Mouse (Mus musculus) hindbrain, postnatal 0 days (tissue): ENCODE results near the gene Syngr1. TPM values are rescaled to one million over a fixed set of nuclear protein-coding genes. Genes with fewer than 3 reads are reported as not detected.

Experiments used
- ATAC-seq: fragments of 200-750 bp; cut with Nextera tagmentation; 2 replicates; pipeline ENCODE4 v1.8.0; 2017; ENCODE audit warnings: mild to moderate bottlenecking, moderate TSS enrichment, moderate library complexity
- DNase-seq: peaks from one replicate; pipeline ENCODE4 v3.0.0-alpha.2; 2015; ENCODE audit warnings: low spot score
- H3K27ac ChIP-seq: fragments of 300-500 bp; sonication (generic); 2 replicates; pipeline ENCODE4 v1.5.1; 2014; ENCODE audit warnings: mild to moderate bottlenecking
- H3K27me3 ChIP-seq: fragments of 300-500 bp; sonication (generic); 2 replicates; pipeline ENCODE4 v1.6.1; 2014; ENCODE audit warnings: low read length, mixed read lengths; ENCODE audit not compliant: insufficient read depth
- H3K36me3 ChIP-seq: fragments of 300-500 bp; sonication (generic); 2 replicates; pipeline ENCODE4 v1.6.1; 2014; ENCODE audit warnings: low read length, mixed read lengths; ENCODE audit not compliant: insufficient read depth
- H3K4me1 ChIP-seq: fragments of 300-500 bp; sonication (generic); 2 replicates; pipeline ENCODE4 v1.6.1; 2014; ENCODE audit warnings: antibody characterized with exemption, low read length, mixed read lengths; ENCODE audit not compliant: insufficient read depth
- H3K4me2 ChIP-seq: fragments of 300-500 bp; sonication (generic); 2 replicates; pipeline ENCODE4 v1.6.1; 2014; ENCODE audit warnings: low read depth, mild to moderate bottlenecking, low read length, moderate library complexity, mixed read lengths
- H3K4me3 ChIP-seq: fragments of 300-500 bp; sonication (generic); 2 replicates; pipeline ENCODE4 v1.5.1; 2014; ENCODE audit warnings: low read length
- H3K9ac ChIP-seq: fragments of 300-500 bp; sonication (generic); replicated peaks from 2 replicates; pipeline ENCODE4 v1.6.1; 2014; ENCODE audit warnings: mild to moderate bottlenecking, low read length, moderate library complexity, mixed read lengths
- H3K9me3 ChIP-seq: fragments of 300-500 bp; sonication (generic); 2 replicates; pipeline ENCODE4 v1.6.1; 2016; ENCODE audit warnings: low read length, mixed read lengths
- CTCF ChIP-seq: IDR thresholded peaks from 2 replicates; pipeline ENCODE4 v1.5.1; 2016; ENCODE audit warnings: antibody characterized with exemption, control low read depth, low read depth
- WGBS: fragments of 180-500 bp; shearing (Covaris S2); extraction: QIAGEN DNeasy Blood & Tissue Kit; methylation state at CpG from one replicate; pipeline ENCODE4 v1.1.7; 2014; 5-methylcytosine and 5-hydroxymethylcytosine counted together
- polyA plus RNA-seq: library from polyadenylated mRNA; unstranded; fragments of >200 nt; fragmentation: Nextera tagmentation; extraction: Ambion mirVana; gene quantifications from 2 replicates; pipeline ENCODE4 v1.2.1, GENCODE M21; 2015
- total RNA-seq: library from RNA; depleted of rRNA; stranded (reverse); fragments of >200 nt; gene quantifications from 2 replicates; pipeline ENCODE4 v1.2.3, GENCODE M21; 2014

Gene Syngr1
- total and polyA plus RNA-seq, 2 experiments from 2014 or later = 78.6 to 155 TPM

DNA sequence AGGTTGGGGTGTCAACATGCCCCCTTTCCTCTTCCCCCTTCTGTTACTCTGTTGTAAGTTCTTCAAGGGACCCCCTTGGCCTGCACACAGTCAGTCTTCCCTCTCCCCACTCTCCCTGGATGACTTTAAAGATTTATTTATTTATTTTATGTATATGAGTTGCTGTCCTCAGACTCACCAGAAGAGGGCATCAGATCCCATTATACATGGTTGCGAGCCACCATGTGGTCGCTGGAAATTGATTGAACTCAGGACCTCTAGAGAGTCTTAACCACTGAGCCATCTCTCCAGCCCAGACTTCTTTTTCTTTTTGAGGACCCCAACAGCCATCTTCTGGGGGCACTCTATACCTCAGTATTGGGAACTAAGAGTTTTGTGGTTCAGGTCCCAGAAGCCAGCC lies 21.4 kb downstream of the Syngr1 start:
- peaks cover 21% of the 10 kb centered on the region for H3K36me3 ChIP-seq
- H3K27ac ChIP-seq = no peak overlapping the region
- H3K4me3 ChIP-seq = no peak overlapping the region
- WGBS = 54% methylated on average over 2 of the region's 2 CpGs
- ATAC-seq (no peak), DNase-seq (no peak)
- no peaks in the 10 kb centered on the region for H3K27me3 ChIP-seq
- no peaks in the 10 kb centered on the region for H3K9me3 ChIP-seq
- H3K4me2 ChIP-seq = no peak overlapping the region
- no peak overlapping the region for H3K9ac ChIP-seq
- peak; percentile 54 for TF ChIP-seq CTCF
- H3K4me1 ChIP-seq = no peaks in the 10 kb centered on the region

DNA sequence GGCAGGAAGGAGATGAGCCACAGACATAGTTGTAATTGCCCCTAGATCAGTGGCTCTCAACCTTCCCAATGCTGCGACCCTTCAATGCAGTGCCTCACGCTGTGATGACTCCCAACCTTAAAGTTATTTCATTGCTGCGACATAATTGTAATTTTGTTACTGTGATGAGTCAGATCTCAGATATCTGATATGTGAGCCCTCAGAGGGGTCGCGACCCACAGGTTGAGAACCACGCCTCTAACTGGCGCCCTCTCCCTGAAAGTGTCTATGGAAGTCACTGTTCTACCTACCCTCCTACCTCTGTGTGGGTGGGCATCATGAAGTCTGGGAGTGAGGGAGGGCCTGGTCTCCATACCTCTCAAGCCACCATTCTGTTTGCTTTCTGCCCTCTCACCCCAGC lies 23.3 kb downstream of the Syngr1 start:
- Histone ChIP-seq H3K27ac (no peak overlapping the region), H3K4me2 (no peak overlapping the region), H3K9ac (no peak overlapping the region), H3K4me1 (no peaks in the 10 kb centered on the region), H3K9me3 (no peaks in the 10 kb centered on the region), H3K36me3 (peaks cover 21% of the 10 kb centered on the region), H3K27me3 (no peaks in the 10 kb centered on the region), H3K4me3 (no peak overlapping the region)
- no peak for TF ChIP-seq CTCF
- DNase-seq = no peak
- no peak for ATAC-seq
- WGBS = 95% methylated on average over 7 of the region's 7 CpGs

- WGBS = 72% methylated on average over 5 of the region's 5 CpGs
- Histone ChIP-seq H3K4me2 (no peak overlapping the region), H3K27me3 (no peaks in the 10 kb centered on the region), H3K36me3 (peaks cover 21% of the 10 kb centered on the region), H3K27ac (no peak overlapping the region), H3K9ac (no peak overlapping the region), H3K4me1 (no peaks in the 10 kb centered on the region), H3K4me3 (no peak overlapping the region), H3K9me3 (no peaks in the 10 kb centered on the region)
- no peak for TF ChIP-seq CTCF
- no peak for DNase-seq
- no peak for ATAC-seq
Observed at GRCm38 (mm10) chr15:80115256-80115655, 24.1 kb downstream of the Syngr1 start.

DNA sequence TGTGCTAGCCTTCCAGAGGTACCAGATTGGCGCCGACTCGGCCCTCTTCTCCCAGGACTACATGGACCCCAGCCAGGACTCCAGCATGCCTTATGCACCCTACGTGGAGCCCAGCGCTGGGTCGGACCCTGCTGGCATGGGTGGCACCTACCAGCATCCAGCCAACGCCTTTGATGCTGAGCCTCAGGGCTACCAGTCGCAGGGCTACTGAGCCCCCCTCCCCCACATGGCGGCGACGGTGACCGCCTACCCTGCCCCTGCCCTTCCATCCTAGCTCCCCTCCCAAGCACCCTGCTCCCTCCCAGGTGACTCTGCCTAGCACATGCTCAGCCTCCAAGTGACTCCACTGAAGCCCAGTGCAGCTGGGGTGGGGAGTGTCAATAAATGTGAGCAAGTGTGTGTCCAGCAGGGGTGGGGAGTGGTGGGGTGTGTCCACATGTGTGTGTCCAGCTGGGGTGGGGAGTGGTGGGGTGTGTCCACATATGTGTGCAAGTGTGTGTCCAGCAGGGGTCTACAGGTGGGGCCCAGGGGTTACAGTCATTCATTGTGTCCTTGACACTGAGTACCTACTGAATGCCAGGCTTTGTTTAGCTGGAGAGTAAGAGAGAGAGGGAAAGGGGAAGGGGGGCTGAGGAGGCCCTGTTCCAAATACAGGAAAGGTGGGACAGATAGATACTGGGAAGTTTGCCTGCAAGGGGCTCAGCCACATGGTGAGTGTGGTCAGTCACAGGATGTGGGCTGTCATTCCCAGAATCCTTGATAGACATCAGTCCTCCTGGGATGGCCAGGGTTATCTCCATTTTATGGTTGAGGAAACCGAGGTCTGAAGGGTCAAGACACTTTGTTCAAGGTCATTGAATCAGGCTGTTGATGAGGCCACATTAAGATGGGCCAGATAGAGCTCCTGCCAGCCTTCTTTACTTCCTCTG lies 25.0 kb downstream of the Syngr1 start:
- H3K4me2 ChIP-seq = no peak overlapping the region
- H3K36me3 ChIP-seq = peaks cover 16% of the 10 kb centered on the region; the same call in 1 of the 2 replicates
- no peak for TF ChIP-seq CTCF
- H3K27me3 ChIP-seq = no peaks in the 10 kb centered on the region
- H3K9me3 ChIP-seq = no peaks in the 10 kb centered on the region
- whole genome bisulfite sequencing = 80% methylated on average over 13 of the region's 13 CpGs
- no peak for ATAC-seq
- no peak for DNase-seq
- H3K4me1 ChIP-seq = no peaks in the 10 kb centered on the region
- H3K9ac ChIP-seq = no peak overlapping the region
- H3K27ac ChIP-seq = no peak overlapping the region
- no peak overlapping the region for H3K4me3 ChIP-seq

DNA sequence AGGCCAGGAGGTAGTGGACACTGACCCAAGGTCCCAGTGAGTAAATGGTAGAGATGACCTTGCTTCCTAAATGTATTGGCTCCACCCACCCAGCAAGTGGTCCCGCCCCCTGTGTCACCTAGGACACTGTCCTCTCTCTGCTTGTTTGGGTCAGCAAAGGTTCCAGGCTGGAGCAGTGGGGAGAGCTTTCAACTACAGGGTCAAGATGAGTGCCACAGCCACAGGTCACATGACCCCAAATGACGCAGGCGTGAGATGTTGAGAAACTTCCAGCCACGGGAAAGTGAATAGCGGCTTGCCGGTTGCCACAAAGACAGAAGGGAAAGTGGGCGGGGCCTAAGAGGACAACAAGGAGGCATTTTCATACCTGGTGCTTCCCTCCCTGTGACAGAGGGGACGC lies 26.0 kb downstream of the Syngr1 start:
- no peak overlapping the region for H3K9ac ChIP-seq
- no peak for TF ChIP-seq CTCF
- 55% methylated on average over 8 of the region's 8 CpGs for WGBS

DNA sequence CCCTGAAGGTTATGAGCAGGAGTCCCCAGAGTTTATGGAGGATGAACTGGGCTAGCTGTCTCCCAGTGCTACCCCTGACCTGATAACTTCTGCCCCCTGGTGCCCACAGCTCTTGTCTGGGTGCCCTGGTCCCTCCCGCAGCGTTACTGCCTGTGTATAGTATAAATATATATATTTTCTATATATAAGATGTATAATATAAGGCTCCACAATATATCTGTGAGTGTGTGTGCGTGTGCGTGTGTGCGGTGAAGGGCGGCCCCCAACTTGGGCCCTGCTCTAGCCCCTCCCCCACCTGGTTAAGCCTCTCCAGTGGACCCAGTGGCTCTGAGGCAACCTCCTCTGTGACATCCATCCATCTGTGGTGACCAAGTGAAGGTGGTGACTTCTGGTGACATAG lies 27.9 kb downstream of the Syngr1 start:
- Histone ChIP-seq H3K4me2 (no peak overlapping the region), H3K27me3 (no peaks in the 10 kb centered on the region), H3K36me3 (peaks cover 1% of the 10 kb centered on the region; the same call in 1 of the 2 replicates), H3K4me1 (no peaks in the 10 kb centered on the region), H3K27ac (no peak overlapping the region), H3K4me3 (no peak overlapping the region), H3K9ac (no peak overlapping the region), H3K9me3 (no peaks in the 10 kb centered on the region)
- TF ChIP-seq CTCF = no peak
- ATAC-seq = no peak
- no peak for DNase-seq
- 94% methylated on average over 6 of the region's 6 CpGs for WGBS

More for the DNA sequence above, 26.0 kb downstream of the Syngr1 start:
- DNase-seq = no peak
- Histone ChIP-seq H3K4me2 (no peak overlapping the region), H3K9me3 (no peaks in the 10 kb centered on the region), H3K27ac (no peak overlapping the region), H3K4me3 (no peak overlapping the region), H3K27me3 (no peaks in the 10 kb centered on the region), H3K4me1 (no peaks in the 10 kb centered on the region), H3K36me3 (peaks cover 6% of the 10 kb centered on the region; the same call in 1 of the 2 replicates)
- no peak for ATAC-seq
